Mouse (Mus musculus) brain, embryonic 14.5 days (tissue): ENCODE measurements around the gene Htr7. TPM values are rescaled to one million over a fixed set of nuclear protein-coding genes. Genes with fewer than 3 reads are reported as not detected.
A peak's percentile ranks its signal among the peaks of the same experiment; 100 is the strongest.

ENCODE experiments used
- DNase-seq: peaks from one replicate; pipeline ENCODE4 v3.0.0-alpha.2; 2011; ENCODE audit warnings: low read depth
- CTCF ChIP-seq: fragments of 200-500 bp; IDR thresholded peaks from 2 replicates; pipeline ENCODE4 v1.5.1; 2012; ENCODE audit warnings: inconsistent platforms, mild to moderate bottlenecking, moderate library complexity, borderline replicate concordance; ENCODE audit not compliant: insufficient read depth, insufficient read length; ENCODE audit errors: extremely low read depth
- POLR2A ChIP-seq: fragments of 200-500 bp; IDR thresholded peaks from 2 replicates; pipeline ENCODE4 v1.6.1; 2012; ENCODE audit warnings: mild to moderate bottlenecking, inconsistent platforms, borderline replicate concordance; ENCODE audit not compliant: poor library complexity, insufficient read depth, insufficient read length, severe bottlenecking; ENCODE audit errors: extremely low read depth
- polyA plus RNA-seq: library from polyadenylated mRNA; depleted of rRNA; stranded (reverse); fragments of >200 nt; gene quantifications from 2 replicates; pipeline ENCODE4 v1.2.3, GENCODE M21; 2012; rRNA removed

Gene Htr7
- polyA plus RNA-seq, 1 experiment, result 6.4 TPM

- DNase-seq, result no peak
- TF ChIP-seq CTCF (no peak), POLR2A (no peak)
Measured at GRCm38 (mm10) chr19:35924961-35925495, 132.3 kb downstream of the Htr7 start.

- TF ChIP-seq CTCF (no peak), POLR2A (no peak)
- DNase-seq, result peak; percentile 53
Measured at GRCm38 (mm10) chr19:35924418-35924817, 132.9 kb downstream of the Htr7 start.

Other genes starting within 250 kb of the Htr7 start
- 29.1 and 34.6 TPM in 2 replicates for gene Rpp30, start 26.2 kb upstream of the Htr7 start, polyA plus RNA-seq
- 0.06 and 0.18 TPM in 2 replicates for gene Ankrd1, start 62.6 kb upstream of the Htr7 start, polyA plus RNA-seq